Mouse (Mus musculus) thymus, adult 2 months (tissue): Measurements from ENCODE around the gene Tmx1. TPM values are rescaled to one million over a fixed set of nuclear protein-coding genes. Genes with fewer than 3 reads are reported as not detected.

ENCODE experiments used
- DNase-seq: peaks from one replicate; pipeline ENCODE4 v3.0.0; 2021
- H3K27ac ChIP-seq: fragments of 200-500 bp; 2 replicates; pipeline ENCODE4 v1.5.1; 2012; ENCODE audit warnings: low read length, control low read depth; ENCODE audit not compliant: control insufficient read depth, insufficient read depth
- H3K27me3 ChIP-seq: fragments of 200-500 bp; 2 replicates; pipeline ENCODE4 v1.6.1; 2012; ENCODE audit warnings: mild to moderate bottlenecking, low read length, moderate library complexity, mixed read lengths; ENCODE audit not compliant: control insufficient read depth, insufficient read depth
- H3K36me3 ChIP-seq: fragments of 200-500 bp; 2 replicates; pipeline ENCODE4 v1.6.1; 2012; ENCODE audit warnings: mild to moderate bottlenecking, low read length, moderate library complexity; ENCODE audit not compliant: control insufficient read depth, insufficient read depth
- H3K4me1 ChIP-seq: fragments of 200-500 bp; replicated peaks from 2 replicates; pipeline ENCODE4 v1.6.1; 2012; ENCODE audit warnings: low read length; ENCODE audit not compliant: control insufficient read depth, insufficient read depth
- H3K4me3 ChIP-seq: fragments of 200-500 bp; 2 replicates; pipeline ENCODE4 v1.5.1; 2012; ENCODE audit warnings: mild to moderate bottlenecking, low read length, control low read depth, moderate library complexity; ENCODE audit not compliant: control insufficient read depth, insufficient read depth
- CTCF ChIP-seq: fragments of 200-500 bp; IDR thresholded peaks from 2 replicates; pipeline ENCODE4 v1.5.1; 2012; ENCODE audit warnings: mild to moderate bottlenecking, control low read depth, low read length, moderate library complexity, borderline replicate concordance; ENCODE audit not compliant: control insufficient read depth, poor library complexity, insufficient read depth; ENCODE audit errors: extremely low read depth
- POLR2A ChIP-seq: fragments of 200-500 bp; IDR thresholded peaks from 2 replicates; pipeline ENCODE4 v1.6.1; 2012; ENCODE audit warnings: mild to moderate bottlenecking, low read length, control low read depth, moderate library complexity; ENCODE audit not compliant: control insufficient read depth, poor library complexity, insufficient read depth; ENCODE audit errors: extremely low read depth
- WGBS: fragments of 180-500 bp; shearing (Covaris S2); methylation state at CpG from one replicate; pipeline ENCODE4 v1.1.7; 2018; 5-methylcytosine and 5-hydroxymethylcytosine counted together
- polyA plus RNA-seq: library from polyadenylated mRNA; depleted of rRNA; stranded (reverse); fragments of >200 nt; gene quantifications from 2 replicates; pipeline ENCODE4 v1.2.3, GENCODE M21; 2012

Tmx1 gene
- polyA plus RNA-seq, 1 experiment = 11.1 TPM

DNA sequence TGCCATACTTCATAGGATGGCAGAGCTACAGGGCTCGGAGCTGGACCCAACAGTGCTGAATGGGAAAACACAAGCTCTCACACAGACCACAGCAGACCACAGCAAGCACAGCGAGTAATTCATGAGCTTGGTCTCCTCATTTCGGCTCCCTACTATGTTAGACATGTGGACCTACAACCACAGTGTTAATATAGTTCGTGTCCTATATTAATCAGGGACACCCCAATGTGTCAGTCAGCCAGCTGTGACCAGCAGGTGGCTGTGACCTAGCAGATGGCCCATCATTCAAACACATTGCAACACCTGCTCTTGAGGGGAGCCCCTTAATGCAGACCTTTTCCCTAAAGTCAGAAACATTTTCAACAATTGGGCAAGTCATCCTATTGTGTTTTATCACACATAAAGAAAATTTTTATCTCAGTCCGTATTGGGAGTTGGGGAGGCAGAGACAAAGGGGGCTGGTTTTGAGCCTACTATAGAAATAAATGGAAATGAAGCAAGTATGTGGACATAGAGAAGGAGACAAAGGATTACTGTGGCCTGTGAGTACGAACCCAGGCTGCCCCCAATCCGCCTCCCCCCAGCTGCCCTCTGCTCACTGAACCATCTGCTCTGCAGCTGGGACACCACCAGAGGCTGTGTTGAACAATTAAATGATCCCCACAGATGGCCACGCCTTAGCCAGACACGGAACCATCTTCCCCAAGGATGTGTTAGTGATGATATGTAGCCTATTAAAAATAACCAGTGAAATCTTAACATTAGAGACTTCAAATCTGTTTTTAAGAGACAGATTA, 30.4 kb upstream of the Tmx1 start:
- H3K27ac ChIP-seq = no peak overlapping the region
- no peaks in the 10 kb centered on the region for H3K27me3 ChIP-seq
- TF ChIP-seq POLR2A (no peak), CTCF (no peak)
- H3K4me1 ChIP-seq = no peaks in the 10 kb centered on the region
- no peak overlapping the region for H3K4me3 ChIP-seq
- WGBS = 89% methylated on average over 9 of the region's 9 CpGs
- no peak for DNase-seq
- H3K36me3 ChIP-seq = no peaks in the 10 kb centered on the region

GRCm38 (mm10) chr12:70427885-70428284, 25.0 kb upstream of the Tmx1 start:
- DNase-seq = no peak
- no peak overlapping the region for H3K27ac ChIP-seq
- no peaks in the 10 kb centered on the region for H3K36me3 ChIP-seq
- 96% methylated on average over 3 of the region's 3 CpGs for WGBS
- no peaks in the 10 kb centered on the region for H3K27me3 ChIP-seq
- H3K4me1 ChIP-seq = no peaks in the 10 kb centered on the region
- TF ChIP-seq CTCF (no peak), POLR2A (no peak)
- H3K4me3 ChIP-seq = no peak overlapping the region

GRCm38 (mm10) chr12:70429637-70430036, 23.3 kb upstream of the Tmx1 start:
- H3K36me3 ChIP-seq = no peaks in the 10 kb centered on the region
- WGBS = 90% methylated on average over 4 of the region's 4 CpGs
- TF ChIP-seq CTCF = no peak
- TF ChIP-seq POLR2A = no peak
- H3K27me3 ChIP-seq = no peaks in the 10 kb centered on the region
- H3K4me1 ChIP-seq = no peaks in the 10 kb centered on the region
- no peak overlapping the region for H3K27ac ChIP-seq
- H3K4me3 ChIP-seq = no peak overlapping the region
- DNase-seq = no peak

GRCm38 (mm10) chr12:70430307-70430950, 22.5 kb upstream of the Tmx1 start:
- peak; percentile 11 for DNase-seq
- H3K4me3 ChIP-seq = no peak overlapping the region
- TF ChIP-seq POLR2A (no peak), CTCF (no peak)

GRCm38 (mm10) chr12:70431428-70431827, 21.5 kb upstream of the Tmx1 start:
- Histone ChIP-seq H3K4me1 (no peaks in the 10 kb centered on the region), H3K27me3 (no peaks in the 10 kb centered on the region), H3K27ac (no peak overlapping the region), H3K4me3 (no peak overlapping the region), H3K36me3 (no peaks in the 10 kb centered on the region)
- 73% methylated on average over 5 of the region's 5 CpGs for WGBS
- TF ChIP-seq CTCF (no peak), POLR2A (no peak)
- DNase-seq = no peak

More at GRCm38 (mm10) chr12:70430307-70430950, 22.5 kb upstream of the Tmx1 start:
- no peak overlapping the region for H3K27ac ChIP-seq
- H3K4me1 ChIP-seq = no peaks in the 10 kb centered on the region
- WGBS = 43% methylated on average over 8 of the region's 8 CpGs
- H3K36me3 ChIP-seq = no peaks in the 10 kb centered on the region
- no peaks in the 10 kb centered on the region for H3K27me3 ChIP-seq

DNA sequence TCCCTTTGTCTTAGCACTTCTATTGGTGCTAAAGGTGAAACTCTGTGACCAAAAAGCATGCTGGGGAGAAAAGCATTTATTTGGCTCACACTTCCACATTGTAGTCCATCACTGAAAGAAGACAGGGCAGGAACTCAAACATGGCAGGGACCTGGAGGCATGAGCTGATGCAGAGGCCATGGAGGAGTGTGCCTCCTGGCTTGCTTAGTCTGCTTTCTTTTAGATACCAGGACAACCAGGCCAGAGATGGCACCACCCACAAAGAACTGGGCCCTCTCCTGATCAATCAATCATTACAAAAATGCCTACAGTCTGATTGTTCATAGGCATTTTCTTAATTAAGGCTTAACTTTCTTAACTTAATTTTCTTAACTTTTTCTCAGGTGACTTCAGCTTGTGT, 2.9 kb upstream of the Tmx1 start:
- Histone ChIP-seq H3K4me3 (no peak overlapping the region), H3K4me1 (no peaks in the 10 kb centered on the region), H3K27me3 (no peaks in the 10 kb centered on the region), H3K27ac (no peak overlapping the region), H3K36me3 (no peaks in the 10 kb centered on the region)
- TF ChIP-seq CTCF = no peak
- TF ChIP-seq POLR2A = no peak
- no peak for DNase-seq
